Mouse (Mus musculus) forebrain, embryonic 10.5 days (tissue): ENCODE measurements around the gene Ccdc92. TPM values are rescaled to one million over a fixed set of nuclear protein-coding genes. Genes with fewer than 3 reads are reported as not detected.
A peak's percentile ranks its signal among the peaks of the same experiment; 100 is the strongest.

Experiments used
- DNase-seq: peaks from one replicate; pipeline ENCODE4 v3.0.0-alpha.2; 2017; ENCODE audit warnings: low spot score; ENCODE audit errors: extremely low spot score
- H3K27ac ChIP-seq: fragments of 300-500 bp; sonication (generic); 2 replicates; pipeline ENCODE4 v1.5.1; 2016; ENCODE audit warnings: mild to moderate bottlenecking
- H3K27me3 ChIP-seq: fragments of 300-500 bp; sonication (generic); 2 replicates; pipeline ENCODE4 v1.6.1; 2016; ENCODE audit warnings: mild to moderate bottlenecking; ENCODE audit not compliant: poor library complexity, severe bottlenecking
- H3K36me3 ChIP-seq: fragments of 300-500 bp; sonication (generic); replicated peaks from 2 replicates; pipeline ENCODE4 v1.6.1; 2016; ENCODE audit warnings: mild to moderate bottlenecking, moderate library complexity
- H3K4me1 ChIP-seq: fragments of 300-500 bp; sonication (generic); 2 replicates; pipeline ENCODE4 v1.6.1; 2016
- H3K4me3 ChIP-seq: fragments of 300-500 bp; sonication (generic); 2 replicates; pipeline ENCODE4 v1.5.1; 2016; ENCODE audit warnings: mild to moderate bottlenecking, moderate library complexity
- H3K9me3 ChIP-seq: fragments of 300-500 bp; sonication (generic); 2 replicates; pipeline ENCODE4 v1.6.1; 2016; ENCODE audit warnings: mild to moderate bottlenecking, moderate library complexity
- WGBS: fragments of 180-500 bp; shearing (Covaris S2); methylation state at CpG from one replicate; pipeline ENCODE4 v1.1.7; 2016; 5-methylcytosine and 5-hydroxymethylcytosine counted together
- polyA plus RNA-seq: library from polyadenylated mRNA; unstranded; fragments of >200 nt; fragmentation: Nextera tagmentation; extraction: Ambion mirVana; gene quantifications from 2 replicates; pipeline ENCODE4 v1.2.1, GENCODE M21; 2016

The Ccdc92 gene
- polyA plus RNA-seq, 1 experiment from 2014 or later = 14.0 TPM

DNA sequence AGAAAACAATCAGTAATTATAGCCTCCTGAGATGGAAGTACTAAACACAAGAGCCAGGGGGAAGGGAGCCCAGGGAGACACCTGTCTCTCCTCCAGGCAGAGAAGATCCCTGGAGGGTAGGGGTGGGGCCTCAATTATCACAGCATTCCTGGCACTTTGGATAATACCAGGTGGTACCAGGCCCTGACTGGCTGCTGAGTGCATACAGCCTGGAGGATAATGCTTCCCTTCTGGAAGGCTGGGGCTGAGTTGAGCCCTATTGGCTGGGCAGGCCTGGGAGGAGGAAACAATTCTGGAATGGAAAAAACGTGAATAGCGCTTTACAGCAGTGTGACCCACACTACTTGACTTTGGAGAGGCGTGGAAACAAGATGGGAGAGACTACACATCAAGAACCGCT, 10.7 kb downstream of the Ccdc92 start:
- no peaks in the 10 kb centered on the region for H3K27me3 ChIP-seq
- no peaks in the 10 kb centered on the region for H3K36me3 ChIP-seq
- no peak for DNase-seq
- WGBS = 52% methylated on average over 4 of the region's 4 CpGs
- H3K4me3 ChIP-seq = no peak overlapping the region
- no peak overlapping the region for H3K27ac ChIP-seq
- peaks cover 5% of the 10 kb centered on the region; the same call in 1 of the 2 replicates for H3K4me1 ChIP-seq
- H3K9me3 ChIP-seq = no peaks in the 10 kb centered on the region

DNA sequence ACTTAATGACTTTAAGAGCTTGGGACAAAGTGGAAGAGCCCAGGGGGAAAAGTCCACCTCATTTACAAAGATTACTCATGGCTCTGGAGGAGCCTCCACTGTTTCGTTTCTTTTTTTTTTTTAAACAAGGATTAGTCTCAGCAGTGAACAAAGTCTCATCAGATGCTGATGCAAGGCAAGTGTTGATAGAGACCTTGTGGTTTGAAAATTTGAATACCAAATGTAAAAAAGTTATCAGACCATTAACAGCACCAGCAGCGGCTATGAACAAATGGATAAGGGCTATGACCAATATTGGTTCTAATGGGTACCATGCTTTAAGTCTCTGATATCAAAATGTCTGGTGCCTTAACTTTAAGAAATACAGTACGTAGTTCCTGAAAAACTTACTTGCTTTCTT, 13.2 kb downstream of the Ccdc92 start:
- Histone ChIP-seq H3K4me3 (no peak overlapping the region), H3K27ac (no peak overlapping the region), H3K36me3 (no peaks in the 10 kb centered on the region), H3K9me3 (no peaks in the 10 kb centered on the region), H3K27me3 (no peaks in the 10 kb centered on the region), H3K4me1 (peaks cover 5% of the 10 kb centered on the region; the same call in 1 of the 2 replicates)
- DNase-seq = no peak
- whole genome bisulfite sequencing = 80% methylated on average over 3 of the region's 3 CpGs

DNA sequence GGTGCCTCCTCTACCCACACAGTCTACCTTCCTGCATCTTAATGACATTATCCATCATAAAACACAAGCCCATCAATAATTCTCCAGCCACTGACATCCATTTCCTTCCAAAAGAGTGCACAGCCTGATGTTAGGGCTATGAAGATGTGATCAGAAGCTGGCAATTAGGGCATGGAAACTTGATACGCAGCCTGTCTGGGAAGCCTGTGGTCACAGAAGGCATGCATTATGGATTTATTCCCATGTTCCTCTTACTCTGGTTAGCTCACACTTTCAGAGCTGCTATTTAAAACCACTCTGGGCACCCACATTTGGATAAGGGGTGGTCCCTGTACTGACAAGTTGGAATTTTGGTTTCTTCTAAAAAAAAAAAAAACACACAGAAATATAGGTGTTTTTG, 15.2 kb downstream of the Ccdc92 start:
- H3K27me3 ChIP-seq = no peaks in the 10 kb centered on the region
- 79% methylated on average over 1 of the region's 1 CpGs for WGBS
- DNase-seq = no peak
- H3K27ac ChIP-seq = no peak overlapping the region
- no peak overlapping the region for H3K4me3 ChIP-seq
- H3K9me3 ChIP-seq = no peaks in the 10 kb centered on the region
- peaks cover under 1% of the 10 kb centered on the region; the same call in 1 of the 2 replicates for H3K4me1 ChIP-seq
- H3K36me3 ChIP-seq = no peaks in the 10 kb centered on the region

DNA sequence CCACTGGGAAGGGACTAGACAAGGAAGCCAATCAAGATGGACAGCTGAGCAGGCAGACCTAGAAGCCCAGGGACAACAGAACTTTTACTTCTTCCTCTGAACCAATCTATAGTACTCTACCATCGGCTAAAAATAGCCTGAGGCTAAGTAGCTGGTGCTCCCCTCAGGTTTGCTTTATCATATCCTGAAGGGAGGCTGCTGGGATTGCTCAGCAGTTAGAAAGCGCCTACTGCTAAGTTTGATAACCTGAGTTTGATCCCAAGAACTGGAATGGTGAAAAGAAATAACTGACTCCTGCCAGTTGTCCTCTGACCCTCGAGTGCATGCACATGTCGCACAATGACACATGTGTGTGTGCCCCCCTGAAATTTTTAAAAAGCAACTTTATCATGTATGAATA, 17.3 kb downstream of the Ccdc92 start:
- Histone ChIP-seq H3K36me3 (no peaks in the 10 kb centered on the region), H3K9me3 (no peaks in the 10 kb centered on the region), H3K4me1 (no peaks in the 10 kb centered on the region), H3K27ac (no peak overlapping the region), H3K27me3 (no peaks in the 10 kb centered on the region), H3K4me3 (no peak overlapping the region)
- WGBS = 77% methylated on average over 4 of the region's 4 CpGs
- no peak for DNase-seq

DNA sequence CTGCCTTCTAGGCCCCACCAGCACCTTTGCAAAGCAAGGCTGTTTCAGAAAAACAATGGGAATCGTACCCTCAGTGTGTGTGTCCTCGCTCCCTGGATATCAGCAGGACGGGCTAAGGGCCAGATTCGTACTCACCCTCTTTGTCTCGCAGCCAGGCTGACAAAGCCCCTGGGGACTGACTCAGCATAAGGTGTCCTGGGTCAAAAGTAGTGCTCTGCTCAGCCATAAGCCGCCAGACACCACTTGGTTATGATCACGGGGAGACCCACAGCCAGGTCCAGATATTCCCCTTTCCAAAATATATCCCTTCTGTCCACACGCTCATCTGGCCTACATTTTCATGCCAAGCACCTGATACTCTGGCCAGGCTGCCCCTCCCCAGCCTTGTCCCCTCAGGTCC, 18.8 kb downstream of the Ccdc92 start:
- peak overlapping the region; percentile 2; the same call in 1 of the 2 replicates for H3K27ac ChIP-seq
- H3K36me3 ChIP-seq = peaks cover 12% of the 10 kb centered on the region
- no peaks in the 10 kb centered on the region for H3K4me1 ChIP-seq
- no peak for DNase-seq
- H3K9me3 ChIP-seq = no peaks in the 10 kb centered on the region
- H3K4me3 ChIP-seq = no peak overlapping the region
- WGBS = 83% methylated on average over 8 of the region's 8 CpGs
- no peaks in the 10 kb centered on the region for H3K27me3 ChIP-seq

DNA sequence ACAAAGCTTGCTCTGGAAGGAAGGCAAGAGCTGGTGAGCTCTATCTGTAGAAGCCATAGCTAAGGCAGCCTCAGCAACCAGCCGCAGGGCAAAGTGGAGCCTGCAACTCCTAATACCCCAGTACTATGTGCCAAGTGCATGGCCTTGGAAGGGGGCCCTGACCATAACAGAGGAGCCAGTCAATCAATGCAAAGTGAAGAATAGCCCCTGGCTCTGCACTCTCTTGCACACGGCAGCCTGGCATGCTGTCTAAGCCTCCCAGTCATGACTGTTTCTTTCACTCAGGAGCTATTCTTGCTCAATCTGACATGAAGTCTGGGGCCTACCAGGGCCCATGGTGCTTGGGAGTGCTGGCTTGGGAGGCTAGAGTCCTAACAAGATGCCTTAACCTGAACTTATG, 21.6 kb downstream of the Ccdc92 start:
- no peak for DNase-seq

DNA sequence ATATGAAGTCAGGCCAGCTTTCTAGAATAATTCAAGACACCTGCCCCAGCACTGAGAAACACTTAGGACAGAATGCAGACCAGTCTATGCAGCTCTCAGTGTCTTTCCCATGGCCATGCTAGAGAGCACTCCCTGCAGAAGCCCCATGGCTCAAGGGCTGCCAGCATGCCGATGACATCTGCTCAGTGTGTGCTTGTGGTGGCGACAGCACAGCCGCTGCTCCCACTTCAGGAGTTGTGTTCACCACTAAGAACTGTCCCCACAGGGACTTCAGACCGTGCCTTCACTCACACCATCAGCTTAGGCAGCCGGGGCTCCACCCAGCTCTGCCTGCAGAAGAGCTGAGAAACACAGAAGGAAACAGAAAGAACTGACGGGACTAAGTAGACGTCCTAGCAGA, 22.0 kb downstream of the Ccdc92 start:
- WGBS = 89% methylated on average over 7 of the region's 7 CpGs

More for the DNA sequence above, 21.6 kb downstream of the Ccdc92 start:
- H3K27ac ChIP-seq = no peak overlapping the region
- H3K36me3 ChIP-seq = peaks cover 32% of the 10 kb centered on the region
- H3K4me1 ChIP-seq = no peaks in the 10 kb centered on the region
- no peak overlapping the region for H3K4me3 ChIP-seq
- no peaks in the 10 kb centered on the region for H3K9me3 ChIP-seq
- no peaks in the 10 kb centered on the region for H3K27me3 ChIP-seq
- 90% methylated on average over 2 of the region's 2 CpGs for WGBS

DNA sequence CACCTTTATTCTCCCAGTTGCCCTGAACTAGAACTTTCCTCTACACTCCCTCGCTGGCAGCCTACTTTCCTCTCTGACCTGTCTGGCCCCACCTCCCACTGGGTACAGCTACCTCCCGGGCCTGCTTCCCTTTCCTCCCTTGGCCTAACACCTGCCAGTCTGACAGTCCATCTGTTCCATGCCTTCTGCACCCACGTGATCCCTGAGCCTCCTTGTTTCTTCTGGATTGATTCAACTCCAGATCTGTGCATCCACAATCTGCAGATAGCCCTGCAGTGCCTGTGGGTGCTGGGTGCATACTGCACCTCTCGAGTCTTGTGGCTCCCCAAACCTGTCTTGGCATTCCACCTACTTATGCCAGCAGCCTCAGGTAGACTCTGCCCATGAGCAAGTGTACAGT, 25.6 kb downstream of the Ccdc92 start:
- no peak overlapping the region for H3K4me3 ChIP-seq
- no peaks in the 10 kb centered on the region for H3K27me3 ChIP-seq
- H3K27ac ChIP-seq = no peak overlapping the region
- WGBS = 84% methylated on average over 4 of the region's 4 CpGs
- no peak for DNase-seq
- H3K9me3 ChIP-seq = no peaks in the 10 kb centered on the region
- H3K36me3 ChIP-seq = peaks cover 48% of the 10 kb centered on the region
- H3K4me1 ChIP-seq = no peaks in the 10 kb centered on the region

More for the DNA sequence above, 22.0 kb downstream of the Ccdc92 start:
- Histone ChIP-seq H3K36me3 (peaks cover 37% of the 10 kb centered on the region), H3K27ac (no peak overlapping the region), H3K4me1 (no peaks in the 10 kb centered on the region), H3K27me3 (no peaks in the 10 kb centered on the region), H3K4me3 (no peak overlapping the region), H3K9me3 (no peaks in the 10 kb centered on the region)
- DNase-seq = no peak

DNA sequence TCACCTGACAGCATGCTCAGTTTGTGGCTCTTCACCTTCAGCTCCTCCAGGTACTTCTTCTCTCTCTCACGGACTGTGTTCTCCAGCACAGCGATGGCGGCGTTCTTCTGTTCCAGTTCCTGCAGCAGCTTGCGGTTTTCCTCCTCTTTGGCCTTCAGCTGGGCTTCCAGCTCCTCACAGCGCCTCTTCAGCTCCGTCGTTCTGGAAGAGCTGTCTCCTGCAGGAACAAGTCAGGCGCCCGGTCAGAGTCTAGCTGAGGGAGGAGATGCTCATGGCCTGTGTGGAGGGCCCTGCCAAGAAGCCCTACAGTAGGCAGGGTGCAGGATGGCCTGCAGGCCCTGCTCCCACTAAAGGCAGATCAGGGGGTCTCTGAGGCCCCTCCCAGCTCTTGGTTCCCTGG, 26.1 kb downstream of the Ccdc92 start:
- no peak overlapping the region for H3K27ac ChIP-seq
- H3K27me3 ChIP-seq = no peaks in the 10 kb centered on the region
- WGBS = 93% methylated on average over 10 of the region's 10 CpGs
- H3K9me3 ChIP-seq = no peaks in the 10 kb centered on the region
- no peak for DNase-seq
- H3K4me3 ChIP-seq = no peak overlapping the region
- peaks cover 48% of the 10 kb centered on the region for H3K36me3 ChIP-seq
- no peaks in the 10 kb centered on the region for H3K4me1 ChIP-seq

DNA sequence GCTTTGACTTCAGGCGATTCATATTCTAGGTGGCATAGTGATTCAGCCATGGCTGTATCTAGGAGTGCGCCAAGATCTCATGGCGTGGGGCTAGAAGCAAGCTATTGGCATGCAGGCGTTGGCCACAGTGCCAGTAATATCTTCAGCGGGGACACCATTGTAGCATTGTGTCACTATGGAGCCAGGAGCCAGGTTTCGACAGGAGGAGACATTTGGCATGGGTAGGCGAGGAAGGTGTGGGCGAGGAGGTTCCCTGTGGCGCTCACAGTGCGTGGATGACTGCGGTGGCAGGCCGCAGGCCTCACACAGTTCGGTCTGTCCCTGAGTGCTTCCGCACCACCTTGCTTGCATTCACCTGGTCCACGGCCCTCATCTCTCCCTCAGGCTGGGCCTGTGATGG, 27.0 kb downstream of the Ccdc92 start:
- no peak overlapping the region for H3K27ac ChIP-seq
- peaks cover 48% of the 10 kb centered on the region for H3K36me3 ChIP-seq
- no peak for DNase-seq
- H3K9me3 ChIP-seq = no peaks in the 10 kb centered on the region
- H3K4me1 ChIP-seq = no peaks in the 10 kb centered on the region
- no peak overlapping the region for H3K4me3 ChIP-seq
- 96% methylated on average over 15 of the region's 15 CpGs for WGBS
- no peaks in the 10 kb centered on the region for H3K27me3 ChIP-seq

DNA sequence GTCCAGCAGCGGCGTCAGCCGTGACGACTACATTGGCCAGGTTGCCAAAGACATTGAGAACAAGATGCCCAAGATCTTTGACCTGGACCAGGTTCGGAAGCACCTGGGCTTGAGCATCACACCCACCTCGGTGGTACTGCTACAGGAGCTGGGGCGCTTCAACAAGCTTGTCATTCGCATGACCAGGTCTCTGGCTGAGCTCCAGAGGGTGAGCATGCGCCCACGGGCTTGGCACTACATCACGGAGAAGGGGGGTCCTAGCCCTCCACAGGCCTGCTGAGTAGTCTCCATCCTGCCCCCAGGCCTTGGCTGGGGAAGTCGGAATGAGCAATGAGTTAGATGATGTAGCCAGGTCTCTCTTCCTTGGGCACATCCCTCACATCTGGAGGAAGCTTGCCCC, 31.9 kb downstream of the Ccdc92 start:
- DNase-seq = no peak
- Histone ChIP-seq H3K27ac (no peak overlapping the region), H3K9me3 (no peaks in the 10 kb centered on the region), H3K36me3 (peaks cover 12% of the 10 kb centered on the region), H3K4me3 (no peak overlapping the region), H3K27me3 (no peaks in the 10 kb centered on the region), H3K4me1 (no peaks in the 10 kb centered on the region)
- WGBS = 91% methylated on average over 12 of the region's 12 CpGs

DNA sequence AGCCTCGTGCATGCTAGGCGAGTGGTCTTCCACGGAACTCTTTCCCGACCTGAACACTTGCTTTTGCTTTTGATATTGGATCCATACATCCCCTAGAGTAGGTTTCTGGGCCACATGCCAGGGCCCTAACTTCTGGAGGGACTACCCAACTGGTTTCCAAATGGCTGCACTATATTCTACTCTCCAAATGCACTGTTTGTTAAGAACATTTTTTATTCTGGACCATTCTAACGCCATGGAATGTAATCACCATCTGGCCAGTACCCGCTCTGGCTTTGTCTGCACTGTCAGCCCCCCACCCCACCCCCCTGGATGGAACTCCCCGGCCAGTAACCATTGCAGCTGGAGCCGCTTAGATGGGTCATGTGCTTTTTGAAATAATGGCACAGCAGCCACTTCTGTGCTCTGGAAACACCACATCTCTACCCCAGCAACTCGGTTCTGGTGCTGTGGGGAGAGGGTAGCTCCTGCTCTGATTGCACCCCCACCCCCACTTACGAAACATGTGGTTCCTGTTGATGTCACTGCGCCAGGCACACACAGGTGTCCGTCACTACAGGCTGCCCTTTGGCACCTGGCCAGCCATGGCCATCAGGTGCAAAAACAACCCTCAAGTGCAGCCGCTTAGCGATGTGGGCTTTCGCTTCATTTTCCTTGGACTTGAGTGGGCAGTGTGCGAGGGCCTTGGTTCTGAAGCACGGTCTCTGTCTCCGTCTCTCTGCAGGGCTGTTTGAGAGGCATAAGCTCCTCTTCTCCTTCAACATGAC, 39.9 kb downstream of the Ccdc92 start:
- no peak overlapping the region for H3K27ac ChIP-seq
- WGBS = 89% methylated on average over 18 of the region's 18 CpGs
- no peaks in the 10 kb centered on the region for H3K36me3 ChIP-seq
- peaks cover 14% of the 10 kb centered on the region; the same call in 1 of the 2 replicates for H3K9me3 ChIP-seq
- no peak overlapping the region for H3K4me3 ChIP-seq
- no peak for DNase-seq
- H3K27me3 ChIP-seq = no peaks in the 10 kb centered on the region
- no peaks in the 10 kb centered on the region for H3K4me1 ChIP-seq

DNA sequence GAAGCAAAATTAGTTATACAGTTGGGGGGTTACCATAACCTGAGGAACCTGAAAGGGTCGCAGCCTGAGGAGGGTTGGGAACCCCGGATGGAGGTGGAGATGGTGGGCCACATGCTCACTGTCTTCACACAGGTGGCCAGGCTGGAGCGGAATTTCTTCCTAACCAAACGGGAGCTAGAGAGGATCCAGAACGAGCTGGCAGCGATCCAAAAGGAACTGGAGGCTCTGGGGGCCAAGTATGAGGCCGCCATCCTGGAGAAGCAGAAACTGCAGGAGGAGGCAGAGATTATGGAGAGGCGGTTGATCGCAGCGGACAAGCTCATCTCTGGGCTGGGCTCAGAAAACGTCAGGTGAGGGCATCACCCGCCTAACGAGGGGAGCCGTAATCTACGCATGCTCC, 45.2 kb downstream of the Ccdc92 start:
- Histone ChIP-seq H3K27ac (no peak overlapping the region), H3K27me3 (no peaks in the 10 kb centered on the region), H3K9me3 (peaks cover 14% of the 10 kb centered on the region; the same call in 1 of the 2 replicates), H3K4me3 (no peak overlapping the region), H3K36me3 (no peaks in the 10 kb centered on the region), H3K4me1 (no peaks in the 10 kb centered on the region)
- 89% methylated on average over 15 of the region's 15 CpGs for WGBS
- DNase-seq = no peak
